Mouse (Mus musculus): ENCODE results near the gene Ovol3. TPM values are rescaled to one million over a fixed set of nuclear protein-coding genes. Genes with fewer than 3 reads are reported as not detected.
A peak's percentile ranks its signal among the peaks of the same experiment; 100 is the strongest.
"Not testable (repeated sequence)": the region's sequence is repeated elsewhere in the genome, so short reads cannot be mapped to it uniquely, and the experiment has no call there.

Ovol3 gene
- polyA plus RNA-seq, 1 experiment = not detected

DNA sequence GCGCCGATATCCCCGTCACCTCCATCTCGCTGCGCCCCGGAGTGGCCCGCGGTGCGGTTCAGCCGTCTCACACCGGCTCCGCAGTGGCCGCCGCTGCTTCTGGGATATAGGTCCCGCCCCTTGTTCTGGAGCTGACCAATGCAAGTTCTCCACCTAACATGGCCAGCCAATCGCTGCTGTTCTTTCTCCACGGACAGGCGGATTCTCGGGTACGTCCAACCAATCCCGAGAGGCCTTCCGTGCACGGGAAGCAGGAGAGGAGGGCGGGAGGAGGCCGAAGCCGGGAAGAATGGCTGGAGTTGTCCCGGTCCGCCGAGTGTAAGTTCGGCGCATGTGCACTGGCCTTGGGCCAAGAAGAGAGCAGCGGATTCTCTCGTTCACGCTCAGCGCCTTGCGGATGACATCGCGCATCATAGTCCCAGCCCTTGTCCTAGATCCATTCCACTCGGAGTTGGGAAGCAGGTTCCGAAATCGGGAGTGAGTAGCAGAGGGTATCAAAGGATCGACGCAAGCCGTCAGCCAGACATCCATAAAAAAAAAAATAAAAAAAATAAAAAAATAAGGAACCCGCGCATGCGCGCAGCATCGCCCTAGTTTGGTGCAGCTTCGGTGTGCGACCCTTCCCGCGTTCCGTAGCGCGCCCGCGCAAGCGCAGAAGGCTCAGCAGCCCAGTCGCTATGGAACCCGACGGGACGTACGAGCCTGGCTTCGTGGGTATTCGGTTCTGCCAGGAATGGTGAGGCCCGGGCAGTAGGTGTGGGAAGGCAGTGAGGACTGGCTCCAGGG lies 3.7 kb downstream of the Ovol3 start, which contains the start of the genes Polr2i and Tbcb:
Gene Polr2i, plus strand, starts transcription at position 280 of the 786 bp plus-strand sequence.
Gene Tbcb, minus strand, starts transcription at position 604 of the 786 bp plus-strand sequence.
- peak; percentile 96 for DNase-seq (ENCODE audit: low read depth, low spot score)
- under 1% methylated on average over 67 of the region's 67 CpGs for WGBS

- WGBS = under 1% methylated on average over 16 of the region's 16 CpGs
- no peak for DNase-seq (ENCODE audit: low read depth, low spot score)
These were observed 4.2 kb downstream of the Ovol3 start for GRCm38 (mm10) chr7:30231328-30231668.

GRCm38 (mm10) chr7:30224206-30224605 lies 11.3 kb downstream of the Ovol3 start:
- 90% methylated on average over 12 of the region's 12 CpGs for WGBS
- DNase-seq (ENCODE audit: low read depth, low spot score) = no peak

DNA sequence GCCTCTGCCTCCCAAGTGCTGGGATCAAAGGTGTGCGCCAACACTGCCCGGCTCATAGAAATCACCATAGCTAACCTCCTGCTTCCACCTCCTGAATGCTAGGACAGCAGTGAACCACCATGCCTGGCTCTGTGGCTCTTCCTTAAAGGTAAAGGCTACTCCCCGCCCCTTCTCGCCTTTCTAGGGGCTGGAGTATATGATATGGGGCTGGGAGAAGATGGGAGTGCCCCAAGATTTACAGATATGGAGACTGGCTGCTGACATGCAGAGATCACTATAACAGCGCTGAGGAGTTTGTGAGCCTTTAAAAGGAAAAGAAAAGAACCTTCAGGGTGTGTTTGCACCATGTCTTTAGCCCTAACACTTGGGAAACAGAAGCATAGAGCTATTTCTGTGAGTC lies 13.3 kb downstream of the Ovol3 start:
- DNase-seq (ENCODE audit: low read depth, low spot score) = no peak
- 92% methylated on average over 5 of the region's 5 CpGs for WGBS

GRCm38 (mm10) chr7:30221433-30221832 lies 14.1 kb downstream of the Ovol3 start:
- WGBS = 76% methylated on average over 3 of the region's 3 CpGs

DNA sequence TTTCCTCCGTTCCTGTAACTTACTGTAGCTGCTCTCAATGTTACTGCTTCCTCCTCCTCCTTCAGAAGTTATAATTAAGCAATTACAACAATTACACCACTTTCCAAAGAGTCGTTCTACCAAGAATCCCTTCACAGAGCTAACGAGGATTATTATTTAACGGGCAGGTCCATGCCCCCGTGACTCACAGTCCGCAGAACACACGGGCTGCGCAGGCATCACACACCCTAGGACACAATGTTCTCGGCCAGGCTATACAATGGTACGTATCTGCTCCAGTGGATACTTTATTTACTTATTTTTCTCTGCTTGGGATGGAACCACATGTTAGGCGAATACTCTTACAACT lies 15.5 kb downstream of the Ovol3 start:
- WGBS = 5% methylated on average over 11 of the region's 11 CpGs
- no peak for DNase-seq (ENCODE audit: low read depth, low spot score)

More at GRCm38 (mm10) chr7:30221433-30221832, 14.1 kb downstream of the Ovol3 start:
- no peak for DNase-seq (ENCODE audit: low read depth, low spot score)

DNA sequence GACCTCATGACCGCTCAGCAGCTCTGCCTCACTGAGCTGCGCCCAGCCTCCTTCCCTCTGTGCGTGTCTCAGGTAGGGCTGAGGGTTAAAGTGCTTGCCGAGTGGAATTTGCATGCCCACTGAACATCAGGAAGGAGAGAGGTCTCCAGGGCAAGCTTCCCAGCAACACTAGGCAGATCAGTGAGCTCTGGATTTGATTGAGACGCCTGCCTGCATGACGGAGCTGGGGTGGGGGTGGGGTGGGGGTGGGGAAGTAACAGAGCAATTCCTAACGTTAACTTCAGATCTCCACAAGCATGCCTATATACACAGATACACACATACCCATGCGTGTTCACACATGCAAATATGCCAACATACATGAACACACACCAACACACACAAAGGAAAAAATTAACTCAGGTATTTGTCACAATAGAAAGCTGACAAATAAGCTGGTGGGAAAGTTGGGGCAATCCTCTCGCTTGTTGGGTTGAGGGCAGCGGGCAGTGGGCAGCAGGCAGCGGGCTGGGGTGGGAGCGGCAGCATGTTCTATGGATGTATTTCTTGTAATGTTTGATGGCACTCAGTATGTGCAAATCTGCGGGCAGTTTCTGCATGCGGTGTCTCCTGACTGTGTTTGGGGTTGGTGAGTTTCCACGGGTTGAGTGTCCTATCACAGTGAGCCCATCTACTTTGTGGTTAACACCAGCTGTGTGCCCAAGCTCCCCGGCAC lies 16.1 kb downstream of the Ovol3 start:
- DNase-seq (ENCODE audit: low read depth, low spot score) = no peak

DNA sequence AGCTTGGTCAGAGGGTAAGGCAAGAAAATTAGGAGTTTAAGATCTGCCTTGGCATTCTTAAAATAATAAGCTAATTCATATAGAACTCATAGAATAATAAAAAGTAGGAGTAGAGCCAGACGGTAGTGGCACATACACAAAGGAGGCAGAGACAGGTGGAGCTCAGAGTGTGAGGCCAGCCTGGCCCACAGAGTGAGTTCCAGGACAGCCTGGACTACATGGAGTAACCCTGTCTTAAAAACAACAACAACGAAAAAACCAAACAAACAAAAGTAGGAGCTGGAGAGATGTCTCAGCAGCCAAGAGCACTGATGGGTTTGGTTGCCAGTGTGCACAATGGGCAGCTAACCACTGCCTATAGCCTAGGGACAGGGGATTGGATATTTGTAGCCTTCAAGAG lies 18.2 kb downstream of the Ovol3 start:
- DNase-seq (ENCODE audit: low read depth, low spot score) = no peak
- WGBS = 61% methylated on average over 2 of the region's 2 CpGs

More for the DNA sequence above, 16.1 kb downstream of the Ovol3 start:
- 4% methylated on average over 16 of the region's 16 CpGs for WGBS

- DNase-seq (ENCODE audit: low read depth, low spot score) = no peak
- WGBS = under 1% methylated on average over 16 of the region's 16 CpGs
These were observed 18.8 kb downstream of the Ovol3 start for GRCm38 (mm10) chr7:30216723-30217151.

GRCm38 (mm10) chr7:30215875-30216274 lies 19.6 kb downstream of the Ovol3 start:
- DNase-seq (ENCODE audit: low read depth, low spot score) = no peak
- WGBS = 89% methylated on average over 3 of the region's 3 CpGs

- WGBS = 74% methylated on average over 3 of the region's 3 CpGs
These were observed 21.6 kb downstream of the Ovol3 start for GRCm38 (mm10) chr7:30213881-30214280.

GRCm38 (mm10) chr7:30211025-30211424 lies 24.5 kb downstream of the Ovol3 start:
- no peak for DNase-seq (ENCODE audit: low read depth, low spot score)
- 33% methylated on average over 4 of the region's 4 CpGs for WGBS

More at GRCm38 (mm10) chr7:30213881-30214280, 21.6 kb downstream of the Ovol3 start:
- no peak for DNase-seq (ENCODE audit: low read depth, low spot score)

DNA sequence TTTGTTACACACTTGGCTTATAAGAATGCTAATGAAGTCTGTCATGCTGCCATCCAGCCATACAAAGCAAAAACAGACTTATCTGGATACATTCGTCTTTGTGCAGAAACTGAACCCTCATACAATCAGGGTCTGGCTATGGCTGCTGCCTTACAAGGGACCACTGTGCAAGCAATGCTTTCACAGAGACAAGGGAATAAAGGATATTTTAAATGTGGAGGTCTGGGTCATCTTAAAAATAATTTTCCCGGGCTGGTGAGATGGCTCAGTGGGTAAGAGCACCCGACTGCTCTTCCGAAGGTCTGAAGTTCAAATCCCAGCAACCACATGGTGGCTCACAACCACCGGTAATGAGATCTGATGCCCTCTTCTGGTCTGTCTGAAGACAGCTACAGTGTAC lies 29.2 kb downstream of the Ovol3 start:
- 49% methylated on average over 5 of the region's 5 CpGs for WGBS
- DNase-seq (ENCODE audit: low read depth, low spot score) = not testable (repeated sequence)

DNA sequence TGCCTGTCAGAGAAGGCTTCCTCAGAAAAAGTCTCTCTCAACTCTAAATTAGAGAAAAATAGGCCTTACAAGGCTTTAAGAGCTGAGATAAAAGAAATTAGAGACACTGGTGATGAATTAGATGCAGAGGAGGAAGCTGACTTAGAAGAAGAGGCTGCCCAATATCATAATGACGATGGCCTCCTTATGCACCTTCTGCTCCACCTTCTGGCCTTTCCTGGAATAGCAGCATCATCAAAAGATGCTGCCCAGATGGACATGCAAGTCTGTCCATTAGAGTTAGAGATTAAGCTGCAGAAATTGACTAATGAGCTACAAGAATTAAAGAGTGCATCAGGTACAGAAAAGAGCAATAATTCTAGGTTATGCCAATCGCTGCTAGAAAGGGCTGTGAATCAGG lies 30.1 kb downstream of the Ovol3 start:
- DNase-seq (ENCODE audit: low read depth, low spot score) = no peak
- WGBS = 4% methylated on average over 2 of the region's 2 CpGs

DNA sequence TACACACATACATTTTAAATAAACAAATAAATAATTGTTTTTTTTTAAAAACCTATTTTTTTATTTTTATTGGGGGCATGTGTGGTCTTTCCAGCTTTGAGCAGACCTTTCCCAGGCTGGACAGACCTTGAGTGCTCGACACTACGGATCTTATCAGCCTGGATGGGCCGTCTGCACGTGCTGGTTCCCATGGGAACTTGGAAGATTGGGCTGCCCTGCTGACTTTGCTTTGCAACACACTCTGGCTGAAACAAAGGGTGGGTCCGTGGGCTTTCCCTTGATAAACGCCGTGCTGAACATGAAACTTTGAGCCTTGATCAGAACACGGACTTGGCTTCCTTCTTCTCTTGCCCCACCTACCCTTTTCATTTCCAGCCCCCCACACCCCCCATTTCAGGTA lies 31.1 kb downstream of the Ovol3 start:
- no peak for DNase-seq (ENCODE audit: low read depth, low spot score)
- 26% methylated on average over 8 of the region's 8 CpGs for WGBS

GRCm38 (mm10) chr7:30202895-30203690 lies 32.4 kb downstream of the Ovol3 start:
- WGBS = 67% methylated on average over 11 of the region's 11 CpGs
- DNase-seq (ENCODE audit: low read depth, low spot score) = no peak

- DNase-seq (ENCODE audit: low read depth, low spot score) = not testable (repeated sequence)
- 87% methylated on average over 5 of the region's 5 CpGs for WGBS
These were observed 34.9 kb downstream of the Ovol3 start for GRCm38 (mm10) chr7:30200661-30201060.

GRCm38 (mm10) chr7:30200200-30200599 lies 35.3 kb downstream of the Ovol3 start:
- DNase-seq (ENCODE audit: low read depth, low spot score) = no peak
- 79% methylated on average over 5 of the region's 5 CpGs for WGBS

DNA sequence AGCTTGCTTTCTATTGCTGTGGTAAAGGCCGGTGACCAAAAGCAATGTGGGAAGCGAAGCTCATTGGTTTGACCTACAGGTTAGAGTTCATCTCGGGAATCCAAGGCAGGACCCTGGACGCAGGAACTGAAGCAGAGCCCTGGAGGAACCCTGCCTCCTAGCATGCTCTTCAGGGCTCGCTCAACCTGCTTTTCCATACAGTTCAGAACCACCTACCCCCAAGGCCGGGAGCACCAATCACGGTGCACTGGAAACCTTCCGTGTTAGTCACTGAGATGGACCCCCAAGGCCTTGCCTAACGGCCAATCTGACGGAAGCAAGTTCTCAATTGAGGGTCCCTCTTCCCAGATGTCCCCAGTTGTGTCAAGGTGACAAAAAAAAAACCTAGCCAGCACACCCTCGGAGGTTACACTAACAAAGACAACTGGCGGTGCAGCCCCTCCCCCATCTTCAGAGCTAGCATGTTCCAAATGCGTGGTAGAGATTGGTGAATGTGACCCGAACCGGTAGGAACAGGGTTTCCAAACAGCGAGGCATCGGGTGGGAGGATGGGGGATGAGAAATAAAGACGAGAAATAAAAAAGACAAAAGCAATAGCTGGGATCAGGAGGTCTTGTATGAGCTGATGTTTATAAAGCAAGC lies 35.9 kb downstream of the Ovol3 start:
- WGBS = 83% methylated on average over 18 of the region's 18 CpGs
- no peak for DNase-seq (ENCODE audit: low read depth, low spot score)
